Mouse (Mus musculus): ENCODE measurements around the gene G6pc2.

Gene G6pc2

DNA sequence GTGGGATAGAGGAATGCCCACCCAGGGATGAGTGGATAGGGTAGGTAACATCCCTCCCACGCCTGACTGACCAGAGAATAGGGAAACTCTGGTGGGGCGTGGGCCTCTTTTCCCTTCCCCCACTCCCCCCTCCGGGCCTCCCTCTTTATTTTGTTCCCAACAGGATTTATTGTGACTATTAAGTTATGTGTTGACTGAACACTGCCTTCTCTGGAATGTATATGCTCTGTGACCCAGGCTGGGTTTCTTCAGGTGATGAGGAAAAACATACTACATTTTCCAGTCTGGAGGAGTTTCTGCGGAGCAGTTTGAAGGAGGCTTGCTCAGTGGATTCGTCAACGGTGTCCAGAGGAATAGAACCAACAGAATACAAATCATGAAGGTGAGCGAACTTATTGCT, at the start of gene G6pc2:
Gene G6pc2, plus strand, starts transcription at position 301 of the 400 bp plus-strand sequence.
- no peak for DNase-seq (ENCODE audit: low spot score in 2 of 2)

DNA sequence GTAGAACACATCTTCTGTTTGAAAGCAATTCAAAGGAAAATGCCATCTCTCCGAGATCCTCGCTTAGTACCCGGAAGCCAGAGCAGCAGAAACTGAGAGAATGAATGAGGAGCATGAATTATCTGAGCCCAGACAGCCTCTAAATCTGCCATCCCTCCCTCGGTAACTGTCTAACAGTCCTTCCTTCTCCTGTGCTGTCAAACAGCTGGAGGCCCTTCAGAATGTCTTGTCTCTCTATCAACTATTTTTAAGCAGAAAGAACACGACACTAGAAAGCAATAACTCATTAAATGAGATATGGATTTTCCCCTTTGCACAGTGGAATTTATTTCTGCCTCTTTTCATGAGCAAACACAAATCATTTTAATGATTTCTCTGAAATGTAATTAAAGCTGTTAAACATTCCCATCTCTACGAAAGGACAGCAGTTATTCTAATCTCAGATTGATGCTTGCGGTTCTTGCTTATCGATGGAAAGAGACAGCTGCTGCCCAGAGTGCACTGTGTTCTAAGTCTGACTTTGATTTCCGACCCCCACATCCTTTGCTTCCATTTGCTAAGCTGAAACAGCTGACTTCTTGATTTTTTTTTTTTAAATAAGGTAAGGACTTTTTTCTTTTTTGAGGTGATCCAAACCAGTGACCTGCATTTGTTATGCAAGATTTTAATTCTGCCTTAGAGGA, 40.3 kb upstream of the G6pc2 start:
- no peak for DNase-seq (ENCODE audit: low spot score in 2 of 2)

DNA sequence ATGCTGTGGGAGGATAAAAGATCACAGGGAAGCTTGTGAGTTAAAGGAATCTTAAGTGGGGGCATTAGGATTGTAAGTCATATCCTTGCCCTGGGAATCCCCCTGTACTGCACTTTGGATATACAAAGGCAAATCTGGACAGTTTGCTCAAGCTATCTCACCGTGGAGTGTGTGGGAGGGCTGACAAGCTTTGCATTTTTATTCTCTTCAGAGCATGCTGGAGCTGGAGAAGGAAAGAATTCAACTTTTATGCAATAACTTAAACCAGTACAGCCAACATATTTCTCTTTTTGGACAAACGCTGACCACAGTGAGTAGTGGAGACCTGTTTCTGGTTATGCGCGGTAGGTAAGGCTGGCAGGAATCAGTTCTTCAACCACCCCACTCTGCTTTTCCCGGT, 35.6 kb upstream of the G6pc2 start:
- no peak for DNase-seq (ENCODE audit: low spot score in 2 of 2)

DNA sequence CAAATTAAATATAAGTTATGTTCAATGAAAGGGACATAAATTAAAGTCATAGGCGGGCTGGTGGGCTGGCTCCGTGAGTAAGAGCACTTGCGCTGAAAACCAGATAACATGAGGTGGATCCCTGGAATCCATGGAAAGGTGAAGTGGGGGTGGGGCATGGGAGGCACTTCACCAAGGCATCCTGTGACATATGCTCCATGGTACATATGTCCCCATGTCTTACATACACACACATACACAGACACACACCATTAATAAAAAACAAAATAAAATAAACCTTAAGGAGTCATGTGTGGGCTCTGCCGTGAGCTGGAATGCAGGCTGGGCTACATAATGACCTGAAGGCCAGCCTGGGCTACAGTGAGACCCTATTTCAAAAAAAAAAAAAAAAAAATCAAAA, 31.2 kb upstream of the G6pc2 start:
- no peak for DNase-seq (ENCODE audit: low spot score in 2 of 2)

DNA sequence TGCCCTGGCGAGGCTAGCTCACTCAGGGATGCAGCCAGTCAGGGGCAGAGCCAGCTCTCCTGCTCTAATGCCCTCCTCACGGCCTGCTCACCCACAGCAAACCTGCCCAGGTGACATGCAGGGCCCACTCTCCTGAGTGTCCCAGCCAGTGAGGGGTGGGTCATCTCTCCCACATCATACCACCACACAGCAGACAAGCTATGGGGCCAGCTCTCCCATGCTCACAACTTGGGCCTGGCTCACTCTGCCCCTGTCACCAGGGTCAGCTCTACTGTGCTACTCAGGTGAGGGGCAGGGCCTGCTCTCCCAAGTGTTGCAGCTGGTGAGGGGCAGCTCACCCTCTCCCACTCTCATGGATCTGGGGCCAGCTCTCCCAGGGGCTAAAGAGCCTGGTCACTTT, 22.9 kb upstream of the G6pc2 start:
- DNase-seq (ENCODE audit: low spot score in 2 of 2): no peak

DNA sequence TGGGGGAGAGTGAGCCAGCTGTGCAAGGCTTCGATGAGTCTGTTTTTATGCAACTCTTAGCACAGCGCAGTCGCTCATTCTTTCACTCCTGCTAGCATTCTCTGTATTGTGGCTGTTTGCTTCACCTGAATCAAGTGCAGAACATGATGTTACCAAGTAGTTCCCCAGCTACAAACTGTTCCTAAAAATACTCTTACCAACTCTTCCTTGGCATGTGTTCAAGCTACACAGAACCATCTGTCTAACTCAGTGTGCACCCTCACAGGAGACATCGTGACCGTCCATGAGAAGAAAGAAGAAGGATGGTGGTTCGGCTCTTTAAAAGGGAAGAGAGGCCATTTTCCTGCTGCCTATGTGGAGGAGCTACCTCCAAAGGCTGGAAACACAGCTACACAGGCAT, 22.1 kb upstream of the G6pc2 start:
- DNase-seq (ENCODE audit: low spot score in 2 of 2): no peak

DNA sequence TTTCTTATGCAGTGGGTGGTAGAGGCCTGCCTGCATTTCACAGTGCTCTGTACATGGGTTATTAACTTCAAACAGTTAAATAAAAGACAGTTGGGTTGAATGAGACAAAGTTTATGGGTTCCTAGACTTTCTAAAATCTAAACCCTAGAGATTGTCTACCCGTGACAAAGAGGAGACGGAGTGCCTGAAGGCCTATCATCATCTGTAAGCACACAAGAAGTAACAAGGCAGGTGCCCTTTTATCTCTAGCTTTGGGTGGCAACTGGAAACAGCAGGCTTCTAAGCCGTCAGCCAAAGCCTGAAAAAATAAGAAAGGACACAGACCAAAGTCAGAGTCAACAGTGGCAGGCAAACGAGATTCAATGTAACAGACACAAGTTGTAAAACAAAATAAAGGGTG, 21.7 kb upstream of the G6pc2 start:
- no peak for DNase-seq (ENCODE audit: low spot score in 2 of 2)

DNA sequence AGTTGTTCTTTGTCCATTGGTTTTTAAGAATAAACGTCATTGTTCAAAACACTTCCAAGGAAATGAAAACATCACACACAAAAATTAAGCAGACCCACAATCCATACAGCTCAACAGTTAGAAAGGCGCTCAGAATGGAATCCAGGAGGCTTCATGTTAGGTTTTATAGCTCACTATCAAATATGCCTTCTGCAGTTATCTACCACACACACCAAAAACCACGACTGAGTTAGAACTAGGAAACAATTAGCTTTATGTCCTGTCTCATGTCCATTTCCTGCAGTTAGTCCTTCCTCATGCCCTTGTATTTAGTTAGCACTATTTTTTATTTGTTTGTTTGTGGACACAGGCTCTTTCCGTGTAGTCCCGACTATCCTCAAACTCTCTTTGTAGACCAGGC, 19.8 kb upstream of the G6pc2 start:
- DNase-seq (ENCODE audit: low spot score in 2 of 2): no peak

DNA sequence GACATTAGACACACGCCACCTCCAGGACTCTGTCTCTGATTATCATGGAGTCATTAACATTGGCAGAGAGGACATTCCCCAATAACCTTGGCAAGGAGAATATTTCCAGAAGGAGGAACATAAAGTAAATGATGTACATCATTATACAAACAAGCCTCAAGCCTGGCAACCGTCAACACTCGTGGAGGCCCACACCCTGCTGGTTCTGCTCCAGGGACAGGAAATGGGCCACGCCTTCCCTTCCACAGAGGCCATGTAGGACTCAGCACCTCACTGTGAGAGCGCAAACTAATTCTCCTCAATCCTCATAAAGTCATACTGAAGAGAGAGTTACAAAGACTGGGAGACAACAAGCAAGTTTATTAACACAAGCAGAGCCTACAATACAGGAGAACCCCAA, 17.3 kb upstream of the G6pc2 start:
- DNase-seq (ENCODE audit: low spot score in 2 of 2): no peak

DNA sequence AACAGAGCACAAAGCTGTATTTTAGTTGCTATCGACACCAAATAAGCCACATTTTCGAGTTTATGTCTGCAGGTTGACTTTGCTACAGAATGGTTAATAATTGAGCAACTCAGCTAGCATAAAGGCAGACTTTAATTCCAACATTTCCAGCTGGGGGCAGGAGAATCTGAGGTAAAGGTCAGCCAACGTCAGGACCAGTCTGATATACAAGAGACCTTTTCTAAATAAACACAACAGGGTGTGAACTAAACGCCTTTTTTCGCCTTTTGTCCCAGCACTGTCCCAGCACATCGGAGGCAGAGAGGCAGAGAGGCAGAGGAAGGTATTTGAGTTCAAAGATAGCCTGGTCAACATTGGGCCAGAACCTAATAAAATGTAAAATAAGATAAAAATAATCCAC, 5.7 kb upstream of the G6pc2 start:
- DNase-seq (ENCODE audit: low spot score in 2 of 2): no peak

DNA sequence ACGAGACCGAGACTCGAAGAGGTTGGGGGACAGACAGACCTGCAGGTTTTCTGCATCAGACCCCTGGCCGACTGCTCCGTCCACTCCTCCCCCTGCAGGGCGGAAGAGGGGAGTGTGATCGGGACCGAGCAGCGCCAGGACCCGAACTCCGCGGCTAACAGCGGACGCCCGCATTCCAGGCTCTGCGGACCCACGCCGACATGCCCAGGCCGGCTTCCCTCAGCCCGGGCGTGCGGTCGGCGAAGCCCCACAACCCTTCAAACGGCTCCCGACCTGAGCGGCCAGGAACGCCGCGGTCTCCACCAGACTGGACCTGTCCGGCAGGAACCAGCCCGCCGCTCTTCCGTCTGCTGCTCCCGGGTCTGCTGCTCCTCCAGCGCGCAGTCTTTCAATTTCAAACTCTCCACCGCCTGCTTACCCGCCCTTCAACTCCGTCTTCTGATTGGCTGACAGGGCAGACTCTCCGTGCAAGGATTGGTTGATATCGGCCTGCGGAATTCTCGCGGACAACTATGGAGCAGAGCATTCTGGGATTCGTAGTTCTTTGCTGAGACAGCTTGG, 5.0 kb upstream of the G6pc2 start, which contains the start of gene Spc25:
Gene Spc25, minus strand, starts transcription at position 404 of the 561 bp plus-strand sequence.
- peak; percentile 83 to 90 for DNase-seq (ENCODE audit: low spot score in 2 of 2)

DNA sequence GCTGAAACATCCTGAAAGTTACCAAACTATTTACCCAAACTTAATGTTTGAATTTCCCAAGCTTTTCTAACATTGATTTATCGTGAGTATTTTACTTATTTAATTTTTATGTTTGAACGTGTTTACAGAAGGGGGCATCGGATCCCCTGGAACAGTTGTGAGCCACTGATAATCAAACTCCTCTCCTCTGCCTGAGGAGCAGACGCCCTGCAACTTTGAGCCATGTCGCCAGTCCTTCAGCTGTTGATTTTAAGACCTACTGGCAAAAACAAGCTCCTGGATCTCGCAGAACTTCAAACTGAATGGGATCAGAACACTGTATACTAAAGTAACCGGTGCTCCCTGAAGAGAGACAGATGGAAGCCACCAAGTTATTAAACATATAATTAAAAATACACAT, 4.3 kb upstream of the G6pc2 start:
- no peak for DNase-seq (ENCODE audit: low spot score in 2 of 2)

DNA sequence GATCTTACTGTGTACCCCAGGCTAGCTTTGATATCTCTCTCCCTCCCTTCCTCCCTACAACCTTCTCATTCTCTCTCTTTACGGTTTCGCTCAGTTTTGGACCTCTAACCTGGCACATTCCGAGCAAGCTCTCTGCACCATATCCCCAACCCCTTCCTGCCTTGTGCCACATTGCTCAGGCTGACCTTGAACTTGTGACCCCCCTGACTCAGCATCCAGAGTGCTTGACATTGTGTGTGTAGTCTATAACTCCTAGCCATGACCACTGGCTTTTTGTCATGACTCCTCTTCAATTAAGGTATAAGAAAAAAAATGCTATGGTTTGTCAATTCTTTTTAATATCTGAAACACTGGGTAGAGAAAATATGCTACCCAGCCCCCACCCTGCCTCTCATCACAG, 1.2 kb upstream of the G6pc2 start:
- DNase-seq (ENCODE audit: low spot score in 2 of 2): no peak

DNA sequence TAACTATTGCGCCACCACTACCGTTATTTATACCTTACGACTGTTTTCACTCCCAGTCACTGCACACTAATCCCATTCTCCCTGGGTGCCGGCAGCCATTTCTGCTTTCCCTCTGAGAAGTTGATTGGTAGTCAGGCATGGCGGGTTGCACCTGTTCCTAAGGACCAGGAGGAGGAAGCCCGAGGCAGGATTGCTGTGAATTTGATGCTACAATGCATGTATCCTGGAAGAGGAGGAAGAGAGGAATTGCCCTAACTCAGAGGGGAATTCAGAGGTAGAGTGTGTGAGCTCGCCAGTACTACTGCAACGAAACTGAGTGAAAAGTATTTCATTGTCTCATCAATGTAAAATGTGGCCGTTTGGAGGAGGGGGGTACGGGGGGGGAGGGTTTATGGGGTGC, 1.8 kb downstream of the G6pc2 start:
- no peak for DNase-seq (ENCODE audit: low spot score in 2 of 2)

DNA sequence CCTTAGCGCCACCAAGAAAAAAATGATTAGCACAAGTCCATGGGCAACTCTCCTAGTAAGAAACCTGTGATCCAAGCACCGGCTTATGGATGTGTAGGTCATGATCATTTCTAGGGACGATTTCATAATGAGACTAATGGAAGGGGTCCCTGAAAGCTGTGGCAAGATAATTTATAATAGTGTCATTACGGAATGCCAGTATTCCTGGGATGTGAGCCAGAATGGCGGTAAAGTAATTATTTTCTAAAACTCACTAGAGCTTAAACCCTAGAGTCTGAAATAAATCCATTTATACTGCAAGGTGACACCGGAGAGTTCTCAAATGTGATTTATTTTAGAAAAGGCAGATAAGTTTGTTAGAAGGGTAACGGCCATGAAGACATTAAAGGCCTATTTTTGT, 4.4 kb downstream of the G6pc2 start:
- DNase-seq (ENCODE audit: low spot score in 2 of 2): no peak

DNA sequence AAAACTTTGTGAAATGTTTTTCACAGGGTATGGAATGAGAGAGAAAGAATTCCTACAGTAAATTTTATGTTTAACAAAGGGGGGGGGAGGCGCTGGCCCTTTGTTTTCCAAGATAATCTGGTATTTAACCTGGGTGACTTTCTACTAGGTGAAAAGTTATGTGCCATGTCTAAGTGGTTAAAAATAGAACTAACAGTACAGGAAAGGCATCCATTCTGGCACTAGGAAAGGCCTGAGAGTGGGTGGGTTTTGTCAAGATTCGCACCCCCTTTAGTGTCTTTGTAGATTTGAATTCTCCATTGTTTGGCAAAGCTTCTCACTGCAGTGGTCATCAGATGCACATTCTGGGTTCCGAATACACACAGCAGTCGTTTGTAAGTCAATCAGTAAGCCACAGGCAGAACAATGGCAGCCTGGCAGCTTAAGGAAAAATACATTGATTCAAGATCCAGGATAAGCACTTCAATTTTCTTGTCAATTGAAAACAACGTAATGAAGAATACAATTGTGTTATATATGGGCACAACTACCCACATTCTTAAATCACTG, 11.1 kb downstream of the G6pc2 start:
- no peak for DNase-seq (ENCODE audit: low spot score in 2 of 2)

DNA sequence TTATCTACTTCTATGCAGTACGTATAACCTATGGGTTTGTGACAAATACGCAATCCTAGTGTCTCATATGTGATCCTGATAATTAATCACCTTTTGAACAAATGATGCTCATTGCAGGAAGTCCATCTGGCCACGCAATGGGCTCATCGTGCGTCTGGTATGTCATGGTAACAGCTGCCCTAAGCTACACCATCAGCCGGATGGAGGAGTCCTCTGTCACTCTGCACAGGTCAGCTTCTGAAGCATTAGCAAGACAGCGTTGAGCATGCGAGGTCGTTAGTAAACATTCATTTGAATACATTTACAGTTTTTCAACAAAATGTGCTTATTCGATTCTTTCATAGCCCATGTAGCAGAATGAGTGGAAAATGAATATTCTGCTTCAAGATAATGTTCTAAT, 11.9 kb downstream of the G6pc2 start:
- no peak for DNase-seq (ENCODE audit: low spot score in 2 of 2)

DNA sequence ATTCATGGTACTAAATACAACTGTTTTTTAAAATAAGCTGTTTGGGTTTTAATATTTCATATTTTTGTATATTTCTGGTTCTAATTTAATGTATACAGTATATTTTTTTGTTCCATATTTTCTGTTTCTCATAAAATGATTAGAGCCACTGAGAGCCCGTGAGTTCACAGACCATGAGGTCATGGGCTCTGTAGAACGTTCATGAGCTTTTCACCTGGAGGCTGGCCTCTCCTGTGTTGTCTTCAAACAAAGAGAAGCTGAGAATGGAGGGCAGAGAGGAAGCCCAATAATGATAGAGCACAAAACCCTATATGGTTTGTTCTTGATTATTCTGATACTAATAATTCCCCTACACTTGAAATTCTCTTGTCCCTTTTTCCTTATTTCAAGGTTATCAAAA, 13.9 kb downstream of the G6pc2 start:
- no peak for DNase-seq (ENCODE audit: low spot score in 2 of 2)

DNA sequence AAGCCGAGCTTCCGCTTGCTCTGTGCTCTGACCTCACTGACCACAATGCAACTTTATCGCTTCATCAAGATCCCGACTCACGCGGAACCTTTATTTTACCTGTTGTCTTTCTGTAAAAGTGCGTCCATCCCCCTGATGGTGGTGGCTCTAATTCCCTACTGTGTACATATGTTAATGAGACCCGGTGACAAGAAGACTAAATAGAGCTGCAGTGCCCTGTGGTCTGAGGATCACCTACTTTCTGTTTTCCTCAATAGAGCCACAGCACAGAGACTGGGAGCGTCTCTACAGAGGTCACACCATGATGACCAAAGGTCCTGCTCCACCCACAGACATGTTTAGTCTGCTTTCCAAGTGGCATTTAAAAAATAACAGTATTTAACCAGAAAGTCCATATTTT, 16.0 kb downstream of the G6pc2 start:
- DNase-seq (ENCODE audit: low spot score in 2 of 2): no peak

DNA sequence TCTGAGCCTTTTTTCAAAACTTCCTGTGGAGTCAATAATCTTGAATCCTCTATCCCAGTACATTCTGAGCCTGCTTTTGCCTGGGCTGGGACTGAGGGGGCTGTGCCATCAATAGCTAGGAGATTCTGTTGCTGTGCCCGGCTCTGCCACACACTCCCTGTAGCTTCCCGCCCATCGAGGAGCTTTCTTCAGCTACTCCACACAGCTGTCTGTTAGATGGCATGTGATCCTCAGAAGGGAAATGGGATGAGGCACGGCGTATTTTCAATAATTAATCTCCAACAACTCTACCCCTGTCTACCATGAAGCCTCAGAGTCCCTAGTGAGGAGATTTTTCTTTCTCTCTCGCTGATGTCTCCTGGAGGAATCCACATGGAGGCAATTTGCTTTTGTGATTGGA, 17.8 kb downstream of the G6pc2 start:
- DNase-seq (ENCODE audit: low spot score in 2 of 2): no peak

DNA sequence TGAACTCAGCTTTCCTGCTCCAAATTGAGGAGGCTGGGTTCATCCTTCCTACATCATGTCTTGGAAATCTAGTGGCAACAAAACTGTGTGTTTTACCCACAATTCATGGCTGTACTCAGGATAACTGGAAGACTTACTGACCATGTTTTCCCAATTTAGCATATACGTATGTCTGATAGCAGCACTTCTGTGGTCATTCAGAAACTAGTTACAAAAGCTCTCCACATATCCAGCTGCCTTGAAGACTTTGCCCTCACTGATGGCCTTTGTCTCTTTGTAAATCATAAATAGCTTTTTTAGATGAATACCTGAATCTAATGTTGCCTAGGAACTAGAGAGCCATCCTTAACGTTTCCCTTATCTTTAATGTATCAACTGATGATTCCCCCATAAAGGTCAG, 19.3 kb downstream of the G6pc2 start:
- DNase-seq (ENCODE audit: low spot score in 2 of 2): no peak

DNA sequence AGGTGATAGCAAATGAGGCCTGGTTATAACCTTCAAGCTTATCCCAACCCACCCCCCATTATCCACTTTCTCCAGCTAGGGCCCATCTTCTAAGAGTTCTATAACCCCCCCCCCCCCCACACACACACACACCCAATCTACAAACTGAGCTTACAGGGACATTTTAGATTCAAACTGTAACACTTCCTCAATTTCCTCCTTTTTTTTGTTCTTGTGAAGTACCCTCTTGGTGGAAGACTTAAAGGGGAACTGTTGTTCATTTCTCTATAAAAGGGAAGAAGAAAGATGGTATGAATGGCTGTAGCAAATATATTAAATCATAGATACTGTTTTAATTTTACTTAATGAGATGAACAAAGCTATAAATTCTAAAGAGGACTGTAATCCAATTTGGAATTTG, 21.2 kb downstream of the G6pc2 start:
- DNase-seq (ENCODE audit: low spot score in 2 of 2): no peak

DNA sequence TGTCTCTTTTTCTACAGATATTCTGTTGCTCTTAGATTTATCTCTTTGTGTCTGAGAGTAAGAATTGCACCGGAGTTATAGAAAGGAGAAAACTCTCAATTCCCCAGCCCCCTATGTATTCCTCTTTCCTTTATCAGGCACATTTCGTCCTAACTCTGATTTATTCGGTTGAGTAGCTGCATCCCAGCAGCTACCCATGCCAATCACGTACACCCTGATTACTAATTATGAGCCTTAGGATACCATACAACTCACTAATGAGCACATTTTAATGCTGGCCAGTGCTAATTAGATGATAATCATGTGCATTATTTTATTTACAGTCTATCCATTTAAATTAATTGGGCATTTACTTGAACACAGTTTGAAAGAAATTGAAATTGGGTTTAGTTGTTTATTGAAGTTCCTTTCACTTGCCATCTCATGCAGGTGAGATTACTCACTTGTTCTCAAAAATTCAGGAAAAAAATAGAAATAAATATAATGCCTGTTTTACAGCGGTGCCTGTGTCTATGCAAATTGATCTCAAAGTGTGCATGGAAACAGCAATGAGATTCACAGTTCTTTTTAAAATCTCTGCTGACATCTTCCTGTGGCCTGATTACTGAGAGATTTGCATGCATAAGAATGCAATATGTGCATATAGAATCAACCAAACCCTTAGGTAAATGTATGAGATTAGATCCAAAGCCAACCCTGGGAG, 24.3 kb downstream of the G6pc2 start:
- DNase-seq (ENCODE audit: low spot score in 2 of 2): no peak
